Mouse (Mus musculus): ENCODE measurements around the gene Ccdc36. TPM values are rescaled to one million over a fixed set of nuclear protein-coding genes. Genes with fewer than 3 reads are reported as not detected.

Ccdc36 gene
- polyA plus RNA-seq, 2 experiments, result 1.3 to 2.2 TPM

- WGBS, result 70% methylated on average over 18 of the region's 18 CpGs
- no peak within 1 kb of the TSS for H3K9ac ChIP-seq (ENCODE audit: low read depth, low read length, severe bottlenecking)
- DNase-seq (ENCODE audit: low spot score) (no peak), ATAC-seq (ENCODE audit: low FRiP score, low read depth) (no peak)
- no peaks in the 10 kb centered on the region for H3K4me1 ChIP-seq (ENCODE audit: control insufficient read depth, insufficient read depth, low read length)
- no peak for TF ChIP-seq POLR2A (IDR thresholded peaks at IDR 0.05; ENCODE audit: borderline replicate concordance, extremely low read depth, insufficient read depth, insufficient read length)
- no peaks in the 10 kb centered on the region for H3K27me3 ChIP-seq (ENCODE audit: control insufficient read depth, insufficient read depth, low read length)
- H3K4me2 ChIP-seq (replicated peaks; ENCODE audit: low read depth, low read length, severe bottlenecking), result no peak within 1 kb of the TSS
- H3K4me3 ChIP-seq (replicated peaks; ENCODE audit: low read length), result no peak within 1 kb of the TSS
- H3K27ac ChIP-seq (replicated peaks; ENCODE audit: low read depth, low read length), result no peak within 1 kb of the TSS
- H3K36me3 ChIP-seq (ENCODE audit: control insufficient read depth, insufficient read depth, low read length), result peaks cover 66% of the 10 kb centered on the region
- no peaks in the 10 kb centered on the region for H3K9me3 ChIP-seq (ENCODE audit: control insufficient read depth, low read length)
These were observed 35.6 kb downstream of the Ccdc36 start, which contains the start of gene 1700102P08Rik for GRCm38 (mm10) chr9:108392676-108393075. TSS of gene 1700102P08Rik (plus strand) at chr9:108392805.

- Histone ChIP-seq H3K36me3 (ENCODE audit: control insufficient read depth, insufficient read depth, low read length) (peaks cover 91% of the 10 kb centered on the region), H3K4me1 (ENCODE audit: control insufficient read depth, insufficient read depth, low read length) (no peaks in the 10 kb centered on the region), H3K9me3 (ENCODE audit: control insufficient read depth, low read length) (no peaks in the 10 kb centered on the region), H3K27ac (replicated peaks; ENCODE audit: low read depth, low read length) (no peak overlapping the region), H3K4me3 (replicated peaks; ENCODE audit: low read length) (no peak overlapping the region), H3K9ac (ENCODE audit: low read depth, low read length, severe bottlenecking) (no peak overlapping the region), H3K27me3 (ENCODE audit: control insufficient read depth, insufficient read depth, low read length) (no peaks in the 10 kb centered on the region), H3K4me2 (replicated peaks; ENCODE audit: low read depth, low read length, severe bottlenecking) (no peak overlapping the region)
- DNase-seq (ENCODE audit: low spot score), result no peak
- WGBS, result 83% methylated on average over 6 of the region's 6 CpGs
- no peak for TF ChIP-seq POLR2A (IDR thresholded peaks at IDR 0.05; ENCODE audit: borderline replicate concordance, extremely low read depth, insufficient read depth, insufficient read length)
- ATAC-seq (ENCODE audit: low FRiP score, low read depth), result no peak
These were observed 39.1 kb downstream of the Ccdc36 start for GRCm38 (mm10) chr9:108389220-108389619.

GRCm38 (mm10) chr9:108388601-108389000 is 39.7 kb downstream of the Ccdc36 start:
- DNase-seq (ENCODE audit: low spot score) (no peak), ATAC-seq (ENCODE audit: low FRiP score, low read depth) (no peak)
- Histone ChIP-seq H3K9me3 (ENCODE audit: control insufficient read depth, low read length) (no peaks in the 10 kb centered on the region), H3K27ac (replicated peaks; ENCODE audit: low read depth, low read length) (no peak overlapping the region), H3K4me3 (replicated peaks; ENCODE audit: low read length) (no peak overlapping the region), H3K27me3 (ENCODE audit: control insufficient read depth, insufficient read depth, low read length) (no peaks in the 10 kb centered on the region), H3K36me3 (ENCODE audit: control insufficient read depth, insufficient read depth, low read length) (peaks cover 92% of the 10 kb centered on the region), H3K4me2 (replicated peaks; ENCODE audit: low read depth, low read length, severe bottlenecking) (no peak overlapping the region), H3K9ac (ENCODE audit: low read depth, low read length, severe bottlenecking) (no peak overlapping the region), H3K4me1 (ENCODE audit: control insufficient read depth, insufficient read depth, low read length) (no peaks in the 10 kb centered on the region)
- TF ChIP-seq POLR2A (IDR thresholded peaks at IDR 0.05; ENCODE audit: borderline replicate concordance, extremely low read depth, insufficient read depth, insufficient read length), result no peak
- WGBS, result 88% methylated on average over 10 of the region's 10 CpGs

- WGBS, result 93% methylated on average over 4 of the region's 4 CpGs
- H3K9ac ChIP-seq (ENCODE audit: low read depth, low read length, severe bottlenecking), result no peak overlapping the region
- H3K9me3 ChIP-seq (ENCODE audit: control insufficient read depth, low read length), result no peaks in the 10 kb centered on the region
- no peak for TF ChIP-seq POLR2A (IDR thresholded peaks at IDR 0.05; ENCODE audit: borderline replicate concordance, extremely low read depth, insufficient read depth, insufficient read length)
- no peak overlapping the region for H3K27ac ChIP-seq (replicated peaks; ENCODE audit: low read depth, low read length)
- no peak overlapping the region for H3K4me2 ChIP-seq (replicated peaks; ENCODE audit: low read depth, low read length, severe bottlenecking)
- H3K36me3 ChIP-seq (ENCODE audit: control insufficient read depth, insufficient read depth, low read length), result peaks cover 91% of the 10 kb centered on the region
- H3K4me3 ChIP-seq (replicated peaks; ENCODE audit: low read length), result no peak overlapping the region
- no peaks in the 10 kb centered on the region for H3K27me3 ChIP-seq (ENCODE audit: control insufficient read depth, insufficient read depth, low read length)
- no peaks in the 10 kb centered on the region for H3K4me1 ChIP-seq (ENCODE audit: control insufficient read depth, insufficient read depth, low read length)
- DNase-seq (ENCODE audit: low spot score) (no peak), ATAC-seq (ENCODE audit: low FRiP score, low read depth) (no peak)
These were observed 41.5 kb downstream of the Ccdc36 start for GRCm38 (mm10) chr9:108386816-108387215.

GRCm38 (mm10) chr9:108385006-108385405 is 43.3 kb downstream of the Ccdc36 start:
- no peak for DNase-seq (ENCODE audit: low spot score)
- peaks cover 96% of the 10 kb centered on the region for H3K36me3 ChIP-seq (ENCODE audit: control insufficient read depth, insufficient read depth, low read length)
- H3K4me2 ChIP-seq (replicated peaks; ENCODE audit: low read depth, low read length, severe bottlenecking), result no peak overlapping the region

GRCm38 (mm10) chr9:108381382-108381781 is 46.9 kb downstream of the Ccdc36 start:
- ATAC-seq (ENCODE audit: low FRiP score, low read depth) (no peak), DNase-seq (ENCODE audit: low spot score) (no peak)
- Histone ChIP-seq H3K4me2 (replicated peaks; ENCODE audit: low read depth, low read length, severe bottlenecking) (no peak overlapping the region), H3K27ac (replicated peaks; ENCODE audit: low read depth, low read length) (no peak overlapping the region), H3K9me3 (ENCODE audit: control insufficient read depth, low read length) (no peaks in the 10 kb centered on the region), H3K9ac (ENCODE audit: low read depth, low read length, severe bottlenecking) (no peak overlapping the region), H3K4me3 (replicated peaks; ENCODE audit: low read length) (no peak overlapping the region), H3K27me3 (ENCODE audit: control insufficient read depth, insufficient read depth, low read length) (no peaks in the 10 kb centered on the region), H3K36me3 (ENCODE audit: control insufficient read depth, insufficient read depth, low read length) (peaks cover 97% of the 10 kb centered on the region), H3K4me1 (ENCODE audit: control insufficient read depth, insufficient read depth, low read length) (no peaks in the 10 kb centered on the region)
- no peak for TF ChIP-seq POLR2A (IDR thresholded peaks at IDR 0.05; ENCODE audit: borderline replicate concordance, extremely low read depth, insufficient read depth, insufficient read length)
- 96% methylated on average over 9 of the region's 9 CpGs for WGBS

More at GRCm38 (mm10) chr9:108385006-108385405, 43.3 kb downstream of the Ccdc36 start:
- Histone ChIP-seq H3K27ac (replicated peaks; ENCODE audit: low read depth, low read length) (no peak overlapping the region), H3K4me1 (ENCODE audit: control insufficient read depth, insufficient read depth, low read length) (no peaks in the 10 kb centered on the region), H3K27me3 (ENCODE audit: control insufficient read depth, insufficient read depth, low read length) (no peaks in the 10 kb centered on the region), H3K4me3 (replicated peaks; ENCODE audit: low read length) (no peak overlapping the region), H3K9ac (ENCODE audit: low read depth, low read length, severe bottlenecking) (no peak overlapping the region), H3K9me3 (ENCODE audit: control insufficient read depth, low read length) (no peaks in the 10 kb centered on the region)
- ATAC-seq (ENCODE audit: low FRiP score, low read depth), result no peak
- no peak for TF ChIP-seq POLR2A (IDR thresholded peaks at IDR 0.05; ENCODE audit: borderline replicate concordance, extremely low read depth, insufficient read depth, insufficient read length)
- 64% methylated on average over 7 of the region's 7 CpGs for WGBS

Measured in limb, embryonic 14.5 days (tissue).